Mouse (Mus musculus) left cerebral cortex, postnatal 25 days (tissue): ENCODE measurements around the gene Tmem262. TPM values are rescaled to one million over a fixed set of nuclear protein-coding genes. Genes with fewer than 3 reads are reported as not detected.
"Not testable (repeated sequence)": the region's sequence is repeated elsewhere in the genome, so short reads cannot be mapped to it uniquely, and the experiment has no call there.

Source experiments
- DNase-seq, 2 experiments: peaks; one replicate each; pipeline ENCODE4 v3.0.0; 2022; ENCODE audit warnings: low spot score in 2 of 2, mixed read lengths in 1 of 2
- intact Hi-C: fragments of 180-260 bp; cut with DNase I; formaldehyde crosslinking; loops from one replicate; pipeline ENCODE4 v1.15.1; 2025
- total RNA-seq, 2 experiments: library from RNA; stranded (reverse); gene quantifications; 2 replicates each; pipeline ENCODE4 v1.2.3; 2021

Tmem262 gene
- not detected for total RNA-seq

- intact Hi-C loops: no loop called here
- no peak for DNase-seq
These were observed at the start of gene Tmem262 for GRCm38 (mm10) chr19:6079983-6080480. Gene Tmem262, plus strand, starts transcription at chr19:6080033.

GRCm38 (mm10) chr19:6030520-6031280 lies 49.1 kb upstream of the Tmem262 start:
- intact Hi-C loops: no loop called here
- no peak for DNase-seq

GRCm38 (mm10) chr19:6035966-6036585 lies 43.8 kb upstream of the Tmem262 start:
- no peak for DNase-seq
- intact Hi-C loops: no loop called here

GRCm38 (mm10) chr19:6037695-6038094 lies 42.1 kb upstream of the Tmem262 start:
- DNase-seq: no peak
- intact Hi-C loops: no loop called here

GRCm38 (mm10) chr19:6038326-6038725 lies 41.5 kb upstream of the Tmem262 start:
- no peak for DNase-seq
- intact Hi-C loops: no loop called here

GRCm38 (mm10) chr19:6040002-6040401 lies 39.8 kb upstream of the Tmem262 start:
- DNase-seq: no peak
- intact Hi-C loops: loop anchor here (5.0 kb wide), 1 partner anchor 118 kb away; the partner anchor contains the start of gene Cdc42ep2

- no peak for DNase-seq
- intact Hi-C loops: loop anchor here (5.0 kb wide), 1 partner anchor 120 kb away; the partner anchor contains the start of gene Cdc42ep2
These were observed 37.5 kb upstream of the Tmem262 start for GRCm38 (mm10) chr19:6042293-6042692.

GRCm38 (mm10) chr19:6044102-6044501 lies 35.7 kb upstream of the Tmem262 start:
- intact Hi-C loops: loop anchor here (5.0 kb wide), 1 partner anchor 122 kb away; the partner anchor contains the start of gene Cdc42ep2
- DNase-seq: not testable (repeated sequence)

- intact Hi-C loops: loop anchor here (2.0 kb wide), 1 partner anchor 81 kb away; the partner anchor contains the start of gene Pola2
- no peak for DNase-seq
These were observed 34.2 kb upstream of the Tmem262 start for GRCm38 (mm10) chr19:6045366-6046293.

- intact Hi-C loops: loop anchor here (1.0 to 2.0 kb wide), 2 partner anchors 11 to 82 kb away; partner anchors contain the start of genes Fau, Mrpl49 and Pola2
- DNase-seq: peak; percentile 90 to 98
These were observed 33.3 kb upstream of the Tmem262 start, which contains the start of gene Syvn1 for GRCm38 (mm10) chr19:6046294-6047153. Gene Syvn1, plus strand, starts transcription at chr19:6046576.

- intact Hi-C loops: loop anchor here (1.0 to 2.0 kb wide), 2 partner anchors 10 to 83 kb away; partner anchors contain the start of genes Fau, Mrpl49 and Pola2
- no peak for DNase-seq
These were observed 32.5 kb upstream of the Tmem262 start for GRCm38 (mm10) chr19:6047154-6047898.

GRCm38 (mm10) chr19:6047899-6048166 lies 32.0 kb upstream of the Tmem262 start:
- DNase-seq: no peak
- intact Hi-C loops: loop anchor here (1.0 to 2.0 kb wide), 2 partner anchors 9 to 83 kb away; partner anchors contain the start of genes Fau, Mrpl49 and Pola2

GRCm38 (mm10) chr19:6048681-6049410 lies 31.0 kb upstream of the Tmem262 start:
- intact Hi-C loops: no loop called here
- no peak for DNase-seq

GRCm38 (mm10) chr19:6052516-6052915 lies 27.3 kb upstream of the Tmem262 start:
- DNase-seq: no peak
- intact Hi-C loops: no loop called here

- intact Hi-C loops: no loop called here
- no peak for DNase-seq
These were observed 25.5 kb upstream of the Tmem262 start for GRCm38 (mm10) chr19:6054296-6054695.

- intact Hi-C loops: loop anchor here (1.0 to 2.0 kb wide), 2 partner anchors 9 to 28 kb away; partner anchors contain the start of genes Cdca5 and Zfpl1
- no peak for DNase-seq
These were observed 23.1 kb upstream of the Tmem262 start for GRCm38 (mm10) chr19:6056696-6057095.
